Mouse (Mus musculus) E14TG2a.4 (cell line): Measurements from ENCODE around the gene Gm42417.

Source experiments
- CTCF ChIP-seq: conservative IDR thresholded peaks from 2 replicates; pipeline ENCODE4 v1.5.1; 2014; ENCODE audit warnings: low read length
- NANOG ChIP-seq: IDR thresholded peaks from 2 replicates; pipeline ENCODE4 v1.6.1; 2014; ENCODE audit warnings: borderline replicate concordance, low read length, mixed read lengths
- POU5F1 ChIP-seq: IDR thresholded peaks from 2 replicates; pipeline ENCODE4 v1.6.1; 2014; ENCODE audit warnings: low read length, borderline replicate concordance

- TF ChIP-seq CTCF (no peak), NANOG (no peak), POU5F1 (no peak)
Observed at GRCm38 (mm10) chr1:36487111-36487510, 52.1 kb downstream of the Gm42417 start.
